Mouse (Mus musculus) thymus, adult 2 months (tissue): ENCODE measurements at regions not wholly inside any gene's neighbourhood (a gene's known extent, or its start where the extent isn't known, plus 50 kb on each side); places are given as distances from the start of the nearest gene placed in this dataset.

Experiments
- DNase-seq: peaks from one replicate; pipeline ENCODE4 v3.0.0; 2021
- H3K27ac ChIP-seq: fragments of 200-500 bp; 2 replicates; pipeline ENCODE4 v1.5.1; 2012; ENCODE audit warnings: low read length, control low read depth; ENCODE audit not compliant: control insufficient read depth, insufficient read depth
- H3K27me3 ChIP-seq: fragments of 200-500 bp; 2 replicates; pipeline ENCODE4 v1.6.1; 2012; ENCODE audit warnings: mild to moderate bottlenecking, low read length, moderate library complexity, mixed read lengths; ENCODE audit not compliant: control insufficient read depth, insufficient read depth
- H3K36me3 ChIP-seq: fragments of 200-500 bp; 2 replicates; pipeline ENCODE4 v1.6.1; 2012; ENCODE audit warnings: mild to moderate bottlenecking, low read length, moderate library complexity; ENCODE audit not compliant: control insufficient read depth, insufficient read depth
- H3K4me1 ChIP-seq: fragments of 200-500 bp; replicated peaks from 2 replicates; pipeline ENCODE4 v1.6.1; 2012; ENCODE audit warnings: low read length; ENCODE audit not compliant: control insufficient read depth, insufficient read depth
- H3K4me3 ChIP-seq: fragments of 200-500 bp; 2 replicates; pipeline ENCODE4 v1.5.1; 2012; ENCODE audit warnings: mild to moderate bottlenecking, low read length, control low read depth, moderate library complexity; ENCODE audit not compliant: control insufficient read depth, insufficient read depth
- CTCF ChIP-seq: fragments of 200-500 bp; IDR thresholded peaks from 2 replicates; pipeline ENCODE4 v1.5.1; 2012; ENCODE audit warnings: mild to moderate bottlenecking, control low read depth, low read length, moderate library complexity, borderline replicate concordance; ENCODE audit not compliant: control insufficient read depth, poor library complexity, insufficient read depth; ENCODE audit errors: extremely low read depth
- POLR2A ChIP-seq: fragments of 200-500 bp; IDR thresholded peaks from 2 replicates; pipeline ENCODE4 v1.6.1; 2012; ENCODE audit warnings: mild to moderate bottlenecking, low read length, control low read depth, moderate library complexity; ENCODE audit not compliant: control insufficient read depth, poor library complexity, insufficient read depth; ENCODE audit errors: extremely low read depth
- WGBS: fragments of 180-500 bp; shearing (Covaris S2); methylation state at CpG from one replicate; pipeline ENCODE4 v1.1.7; 2018; 5-methylcytosine and 5-hydroxymethylcytosine counted together

- 96% methylated on average over 4 of the region's 4 CpGs for WGBS
These were observed 556.3 kb downstream of the Adgrl2 start for GRCm38 (mm10) chr3:148434033-148434432.

DNA sequence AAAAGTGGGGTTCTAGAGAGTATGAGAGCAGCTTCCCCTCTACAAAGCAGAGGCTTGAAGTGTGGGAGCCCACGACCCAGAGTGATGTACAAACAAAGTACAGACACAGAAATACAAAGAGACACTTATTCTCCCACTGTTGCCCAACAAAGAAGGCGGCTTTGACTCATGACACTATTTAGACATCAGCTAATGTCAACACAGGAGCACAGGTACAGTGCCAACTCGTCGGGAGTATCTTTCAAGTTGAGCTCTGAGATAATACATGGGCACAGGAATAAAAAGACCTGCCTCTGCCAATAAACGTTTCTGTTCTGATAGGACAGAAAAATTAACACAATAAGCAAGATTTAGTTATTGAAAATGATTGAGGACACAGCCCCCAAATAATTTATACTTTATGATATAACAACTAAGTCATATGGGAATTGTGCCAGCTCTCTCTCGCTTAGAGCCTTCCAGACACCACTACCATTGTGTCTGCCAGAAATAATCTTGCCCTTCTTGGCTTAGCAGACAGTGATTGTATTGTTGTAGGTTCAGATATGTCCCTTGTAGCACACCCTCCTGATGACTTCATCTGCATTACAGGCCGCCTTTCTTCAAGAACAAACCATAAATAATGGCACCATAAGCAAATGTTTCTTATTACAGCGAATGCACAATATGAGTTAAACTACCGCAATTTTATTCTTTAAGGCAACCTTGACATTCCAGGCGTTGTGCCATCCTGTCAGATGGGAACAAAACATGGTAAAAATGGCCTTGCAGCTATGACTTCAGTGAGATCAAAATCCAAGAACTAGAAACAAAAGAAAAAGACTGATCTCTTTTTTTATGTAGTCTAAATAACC lies 561.1 kb downstream of the Adgrl2 start:
- Histone ChIP-seq H3K27me3 (no peaks in the 10 kb centered on the region), H3K36me3 (no peaks in the 10 kb centered on the region), H3K27ac (no peak overlapping the region), H3K4me3 (no peak overlapping the region), H3K4me1 (no peaks in the 10 kb centered on the region)
- DNase-seq = no peak
- WGBS = 94% methylated on average over 10 of the region's 10 CpGs
- TF ChIP-seq POLR2A = no peak
- no peak for TF ChIP-seq CTCF

More at GRCm38 (mm10) chr3:148434033-148434432, 556.3 kb downstream of the Adgrl2 start:
- H3K4me3 ChIP-seq = no peak overlapping the region
- H3K27ac ChIP-seq = no peak overlapping the region
- DNase-seq = no peak
- H3K27me3 ChIP-seq = no peaks in the 10 kb centered on the region
- H3K36me3 ChIP-seq = no peaks in the 10 kb centered on the region
- no peaks in the 10 kb centered on the region for H3K4me1 ChIP-seq
- TF ChIP-seq POLR2A = no peak
- TF ChIP-seq CTCF = no peak

DNA sequence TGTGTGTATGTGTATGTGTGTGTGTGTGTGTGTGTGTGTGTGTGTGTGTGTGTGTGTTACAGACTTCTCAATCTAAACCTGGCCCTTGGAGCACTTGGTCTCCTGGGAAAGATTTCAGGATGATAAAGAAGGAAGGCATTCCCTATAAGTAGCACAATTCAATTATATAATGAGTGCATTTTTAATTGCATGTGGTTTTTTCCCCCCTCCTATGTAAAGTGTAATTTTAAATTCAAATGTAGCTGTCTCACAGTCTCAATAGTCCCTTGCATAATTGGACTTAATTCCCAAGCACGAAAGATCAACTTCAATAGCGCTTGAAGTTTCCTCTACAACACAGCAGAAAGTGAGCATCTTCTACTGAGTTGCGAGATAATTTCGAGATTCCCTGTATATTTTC lies 566.3 kb downstream of the Adgrl2 start:
- no peaks in the 10 kb centered on the region for H3K4me1 ChIP-seq
- H3K36me3 ChIP-seq = no peaks in the 10 kb centered on the region
- no peak overlapping the region for H3K4me3 ChIP-seq
- 97% methylated on average over 4 of the region's 4 CpGs for WGBS
- TF ChIP-seq CTCF = no peak
- TF ChIP-seq POLR2A = no peak
- no peak for DNase-seq
- no peak overlapping the region for H3K27ac ChIP-seq
- H3K27me3 ChIP-seq = no peaks in the 10 kb centered on the region

DNA sequence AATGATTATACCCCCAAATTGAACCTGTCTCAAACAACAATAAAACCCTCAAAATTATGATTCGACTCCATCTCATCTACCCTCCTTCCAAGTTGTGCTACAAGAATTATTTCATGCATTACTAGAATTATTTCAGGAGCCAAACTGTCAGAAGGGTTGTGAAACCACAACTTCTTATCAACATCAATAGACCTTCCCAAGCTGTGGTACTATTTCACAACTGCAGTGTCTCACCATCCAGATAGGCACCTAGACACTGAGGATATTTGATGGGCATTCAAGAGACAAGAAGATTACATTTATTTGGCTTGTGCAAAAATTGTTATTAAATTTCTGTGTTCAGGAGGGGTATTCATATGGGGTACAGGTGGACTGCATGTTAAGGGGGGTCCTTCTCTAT lies 567.0 kb downstream of the Adgrl2 start:
- no peak for DNase-seq
- H3K4me1 ChIP-seq = no peaks in the 10 kb centered on the region
- WGBS = 97% methylated on average over 1 of the region's 1 CpGs
- H3K27ac ChIP-seq = no peak overlapping the region
- no peaks in the 10 kb centered on the region for H3K27me3 ChIP-seq
- no peaks in the 10 kb centered on the region for H3K36me3 ChIP-seq
- no peak overlapping the region for H3K4me3 ChIP-seq
- no peak for TF ChIP-seq CTCF
- no peak for TF ChIP-seq POLR2A

DNA sequence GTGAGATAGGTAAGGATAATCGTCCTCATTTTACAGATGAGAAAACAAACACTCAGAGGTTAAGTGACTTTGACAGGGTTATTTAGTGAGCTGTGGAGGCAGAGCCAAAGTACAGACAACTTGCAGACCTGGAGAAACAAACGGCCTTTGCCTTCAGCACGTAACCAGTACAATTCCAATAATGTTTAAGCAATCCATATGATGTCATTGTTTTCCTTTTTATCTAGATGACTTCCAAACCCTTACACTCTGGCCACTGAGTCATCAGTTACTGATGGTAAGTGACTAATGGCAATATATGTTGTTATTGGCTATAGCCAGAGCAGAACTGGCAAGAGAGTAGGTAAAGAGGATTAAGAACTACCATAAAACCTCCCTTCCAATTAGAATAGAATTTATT lies 567.6 kb downstream of the Adgrl2 start:
- WGBS = 93% methylated on average over 3 of the region's 3 CpGs
- DNase-seq = no peak
- Histone ChIP-seq H3K4me1 (no peaks in the 10 kb centered on the region), H3K27ac (no peak overlapping the region), H3K27me3 (no peaks in the 10 kb centered on the region), H3K4me3 (no peak overlapping the region), H3K36me3 (no peaks in the 10 kb centered on the region)
- TF ChIP-seq CTCF = no peak
- no peak for TF ChIP-seq POLR2A

GRCm38 (mm10) chr3:148422205-148422604 lies 568.1 kb downstream of the Adgrl2 start:
- 94% methylated on average over 2 of the region's 2 CpGs for WGBS
- no peak for DNase-seq
- TF ChIP-seq CTCF (no peak), POLR2A (no peak)
- Histone ChIP-seq H3K36me3 (no peaks in the 10 kb centered on the region), H3K27me3 (no peaks in the 10 kb centered on the region), H3K4me1 (no peaks in the 10 kb centered on the region), H3K4me3 (no peak overlapping the region), H3K27ac (no peak overlapping the region)

DNA sequence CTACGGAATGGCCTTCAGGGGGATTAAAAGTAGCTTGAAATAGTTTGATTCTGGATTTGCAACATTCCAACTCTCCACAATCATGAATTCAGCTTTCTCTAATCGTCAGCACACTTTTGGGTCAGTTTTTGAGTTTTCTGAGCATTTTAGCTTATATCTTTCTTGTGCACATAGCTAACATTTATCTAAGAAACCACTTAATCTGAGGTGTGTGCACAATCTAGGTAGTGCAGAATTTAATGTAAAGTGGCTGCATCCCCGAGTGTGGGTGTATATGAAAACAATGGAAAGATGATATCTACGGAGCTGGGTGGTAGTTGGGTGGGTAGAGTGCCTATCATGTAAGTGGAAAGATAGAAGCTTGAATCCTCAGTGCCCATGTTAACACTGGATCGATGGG lies 570.1 kb downstream of the Adgrl2 start:
- no peak for TF ChIP-seq POLR2A
- TF ChIP-seq CTCF = no peak
- Histone ChIP-seq H3K4me3 (no peak overlapping the region), H3K27ac (no peak overlapping the region), H3K36me3 (no peaks in the 10 kb centered on the region), H3K4me1 (no peaks in the 10 kb centered on the region), H3K27me3 (no peaks in the 10 kb centered on the region)
- DNase-seq = no peak
- 91% methylated on average over 5 of the region's 5 CpGs for WGBS
